Mouse (Mus musculus): ENCODE data around the gene Zfp54. TPM values are rescaled to one million over a fixed set of nuclear protein-coding genes. Genes with fewer than 3 reads are reported as not detected.

Gene Zfp54
- total RNA-seq, 4 experiments from 2014 or later, result 0.84 to 1.6 (median 0.87) TPM

Other genes starting within 250 kb of the Zfp54 start
- gene Vmn1r234, start 197.1 kb upstream of the Zfp54 start, total RNA-seq (2022), result not detected
- gene Vmn1r235, start 166.8 kb upstream of the Zfp54 start, total RNA-seq (2022), result not detected
- gene Vmn1r236, start 140.3 kb upstream of the Zfp54 start, total RNA-seq (2022), result not detected
- gene Vmn1r237, start 111.4 kb upstream of the Zfp54 start, total RNA-seq (2022), result not detected
- gene Zfp677, start 39.5 kb upstream of the Zfp54 start, total RNA-seq (2022), result 1 to 10 TPM; 1.6 to 2.6 (median 2.0) TPM
- gene Zfp51, start 27.1 kb downstream of the Zfp54 start, total RNA-seq (2022), result 1 to 10 TPM; 3.5 to 5.3 (median 4.6) TPM
- gene Zfp53, start 65.8 kb downstream of the Zfp54 start, total RNA-seq (2022), result 1 to 10 TPM; 4.3 to 6.4 (median 5.3) TPM
- gene Zfp52, start 112.3 kb downstream of the Zfp54 start, total RNA-seq (2022), result 10 to 100 TPM in 1 of 4 experiments, 1 to 10 TPM in 3; 7.4 to 11.9 (median 8.2) TPM
- gene Zfp948, start 143.8 kb downstream of the Zfp54 start, total RNA-seq (2022), result 10 to 100 TPM; 10.9 to 15.0 (median 11.3) TPM
- 10 to 100 TPM in 2 of 4 experiments, 1 to 10 TPM in 2; 8.5 to 14.1 (median 11.7) TPM for gene Zfp983, start 227.4 kb downstream of the Zfp54 start, total RNA-seq (2022)

All from layer of hippocampus, adult 8-10 months (tissue).